Mouse (Mus musculus) ES-CJ7 (cell line): Measurements from ENCODE around the gene Bcar3.
A peak's percentile ranks its signal among the peaks of the same experiment; 100 is the strongest.

Experiments used
- DNase-seq: peaks from one replicate; pipeline ENCODE4 v3.0.0; 2011; ENCODE audit warnings: low read depth, low spot score

Bcar3 gene

GRCm38 (mm10) chr3:122481891-122482739, 188.2 kb downstream of the Bcar3 start:
- no peak for DNase-seq

GRCm38 (mm10) chr3:122483066-122483782, 189.3 kb downstream of the Bcar3 start:
- DNase-seq, result no peak

GRCm38 (mm10) chr3:122483783-122484130, 189.8 kb downstream of the Bcar3 start:
- DNase-seq, result peak; percentile 57

GRCm38 (mm10) chr3:122484301-122484700, 190.4 kb downstream of the Bcar3 start:
- DNase-seq, result no peak

GRCm38 (mm10) chr3:122485699-122486098, 191.8 kb downstream of the Bcar3 start:
- no peak for DNase-seq

- DNase-seq, result peak; percentile 52
These were observed 192.3 kb downstream of the Bcar3 start for GRCm38 (mm10) chr3:122486193-122486592.

GRCm38 (mm10) chr3:122488051-122488754, 194.3 kb downstream of the Bcar3 start:
- DNase-seq, result peak; percentile 58

GRCm38 (mm10) chr3:122490574-122490973, 196.6 kb downstream of the Bcar3 start:
- no peak for DNase-seq

- DNase-seq, result no peak
These were observed 198.1 kb downstream of the Bcar3 start for GRCm38 (mm10) chr3:122492006-122492405.

GRCm38 (mm10) chr3:122492872-122493615, 199.1 kb downstream of the Bcar3 start:
- no peak for DNase-seq

- DNase-seq, result no peak
These were observed 200.8 kb downstream of the Bcar3 start for GRCm38 (mm10) chr3:122494764-122495163.

- no peak for DNase-seq
These were observed 203.9 kb downstream of the Bcar3 start for GRCm38 (mm10) chr3:122497871-122498270.

- no peak for DNase-seq
These were observed 204.6 kb downstream of the Bcar3 start for GRCm38 (mm10) chr3:122498528-122498927.

- DNase-seq, result no peak
These were observed 205.7 kb downstream of the Bcar3 start for GRCm38 (mm10) chr3:122499647-122500046.

- no peak for DNase-seq
These were observed 207.0 kb downstream of the Bcar3 start for GRCm38 (mm10) chr3:122500929-122501328.

GRCm38 (mm10) chr3:122506343-122506916, 212.5 kb downstream of the Bcar3 start:
- DNase-seq, result no peak

GRCm38 (mm10) chr3:122507826-122508225, 213.9 kb downstream of the Bcar3 start:
- DNase-seq, result peak; percentile 36

- peak; percentile 62 for DNase-seq
These were observed 215.1 kb downstream of the Bcar3 start for GRCm38 (mm10) chr3:122509084-122509483.

GRCm38 (mm10) chr3:122509534-122510239, 215.8 kb downstream of the Bcar3 start:
- DNase-seq, result no peak

GRCm38 (mm10) chr3:122510240-122510750, 216.4 kb downstream of the Bcar3 start:
- no peak for DNase-seq
